Mouse (Mus musculus): ENCODE data around the gene Vmac. TPM values are rescaled to one million over a fixed set of nuclear protein-coding genes. Genes with fewer than 3 reads are reported as not detected.

Gene Vmac
- polyA plus RNA-seq, 1 experiment from 2014 or later: 2.8 TPM

DNA sequence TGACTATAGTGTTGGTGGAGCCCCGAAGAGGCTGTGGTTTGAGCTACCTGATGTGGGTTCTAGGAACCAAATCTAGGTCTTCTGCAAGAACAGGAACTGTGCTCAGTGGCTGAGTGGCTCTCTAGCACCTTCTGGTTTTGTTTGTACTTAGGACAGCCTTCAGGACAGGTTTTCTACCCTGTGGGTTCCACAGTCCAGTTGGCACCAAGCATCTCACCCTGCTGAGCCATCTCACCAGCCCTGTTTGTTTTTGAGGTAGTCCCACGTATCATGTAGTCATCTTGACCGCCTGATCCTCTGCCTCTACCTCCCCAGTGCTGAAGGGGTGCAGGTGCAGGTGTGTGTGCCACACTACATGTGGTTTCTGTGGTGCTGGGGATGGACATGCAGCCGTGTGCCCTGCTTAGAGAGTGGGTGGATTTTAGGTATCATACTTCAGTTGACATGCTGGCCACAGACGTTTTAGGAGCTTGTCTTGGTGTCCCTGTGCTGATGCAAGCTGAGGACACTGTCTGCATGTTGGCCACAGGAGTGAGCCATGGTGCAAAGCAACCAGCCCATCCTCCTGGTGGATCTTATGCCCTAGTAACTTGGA lies 34.2 kb downstream of the Vmac start:
- Histone ChIP-seq H3K4me3 (ENCODE audit: low read depth, low read length) (no peak overlapping the region), H3K9me3 (replicated peaks; ENCODE audit: control insufficient read depth, low read length) (no peaks in the 10 kb centered on the region), H3K27ac (ENCODE audit: low read length) (peak overlapping the region; percentile 59; the same call in 1 of the 2 replicates), H3K36me3 (ENCODE audit: control insufficient read depth, insufficient read depth) (peaks cover 21% of the 10 kb centered on the region), H3K4me1 (ENCODE audit: control insufficient read depth, low read depth, low read length) (peaks cover 46% of the 10 kb centered on the region), H3K4me2 (ENCODE audit: low read depth, low read length) (no peak overlapping the region), H3K9ac (ENCODE audit: low read depth, low read length) (no peak overlapping the region), H3K27me3 (ENCODE audit: control insufficient read depth, insufficient read depth, low read depth, low read length) (no peaks in the 10 kb centered on the region)
- ATAC-seq (ENCODE audit: low read depth): no peak
- 78% methylated on average over 5 of the region's 5 CpGs for WGBS (ENCODE audit: insufficient replicate concordance)

DNA sequence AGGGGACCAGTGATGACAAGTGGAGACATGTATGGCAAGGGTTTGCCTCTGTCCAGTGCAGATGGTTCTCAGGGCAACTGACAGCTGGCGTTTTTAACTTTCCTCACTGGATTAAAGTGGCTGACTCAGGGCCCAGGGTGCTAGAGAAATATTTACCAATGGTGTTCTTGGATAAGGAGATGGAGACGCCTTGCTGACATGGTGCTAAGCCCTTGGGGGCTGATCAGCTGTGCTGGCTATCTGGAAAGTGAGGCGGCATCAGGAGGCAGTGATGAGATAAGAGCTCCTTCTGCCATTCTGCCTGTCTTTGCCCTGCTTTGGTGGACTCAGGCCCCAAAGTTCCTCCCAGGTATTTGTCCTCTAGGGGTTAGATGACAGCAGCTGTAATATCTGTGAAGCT lies 34.9 kb downstream of the Vmac start:
- Histone ChIP-seq H3K4me1 (ENCODE audit: control insufficient read depth, low read depth, low read length) (peaks cover 38% of the 10 kb centered on the region), H3K9ac (ENCODE audit: low read depth, low read length) (peak overlapping the region; percentile 19; the same call in 1 of the 2 replicates), H3K27ac (ENCODE audit: low read length) (peak overlapping the region; percentile 59; the same call in 1 of the 2 replicates), H3K27me3 (ENCODE audit: control insufficient read depth, insufficient read depth, low read depth, low read length) (no peaks in the 10 kb centered on the region), H3K4me2 (ENCODE audit: low read depth, low read length) (peak overlapping the region; percentile 18), H3K4me3 (ENCODE audit: low read depth, low read length) (no peak overlapping the region), H3K9me3 (replicated peaks; ENCODE audit: control insufficient read depth, low read length) (no peaks in the 10 kb centered on the region), H3K36me3 (ENCODE audit: control insufficient read depth, insufficient read depth) (peaks cover 21% of the 10 kb centered on the region)
- WGBS (ENCODE audit: insufficient replicate concordance): 25% methylated on average over 3 of the region's 3 CpGs
- peak; percentile 77 for ATAC-seq (ENCODE audit: low read depth)

DNA sequence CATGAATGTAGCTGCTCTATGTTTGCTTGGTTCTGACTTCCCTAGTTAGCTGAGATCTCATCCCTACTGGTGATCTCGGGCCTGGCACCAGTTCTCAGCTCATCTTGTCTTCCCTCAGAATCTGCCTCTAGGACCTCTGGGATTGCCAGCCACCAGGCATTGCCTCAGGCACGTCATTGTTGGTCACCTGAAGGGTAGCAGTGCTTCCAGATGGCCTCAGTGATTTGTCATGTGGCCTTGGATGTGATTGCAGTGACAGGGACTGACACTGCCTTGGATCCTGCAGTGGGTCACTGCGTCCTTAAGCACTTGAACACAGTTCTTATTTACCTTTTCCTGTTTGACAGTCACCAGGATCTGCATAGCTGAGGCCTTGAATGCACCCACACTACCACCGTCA lies 36.0 kb downstream of the Vmac start:
- Histone ChIP-seq H3K27ac (ENCODE audit: low read length) (no peak overlapping the region), H3K4me2 (ENCODE audit: low read depth, low read length) (no peak overlapping the region), H3K4me1 (ENCODE audit: control insufficient read depth, low read depth, low read length) (peaks cover 29% of the 10 kb centered on the region), H3K4me3 (ENCODE audit: low read depth, low read length) (no peak overlapping the region), H3K9ac (ENCODE audit: low read depth, low read length) (no peak overlapping the region), H3K27me3 (ENCODE audit: control insufficient read depth, insufficient read depth, low read depth, low read length) (no peaks in the 10 kb centered on the region), H3K36me3 (ENCODE audit: control insufficient read depth, insufficient read depth) (peaks cover 26% of the 10 kb centered on the region), H3K9me3 (replicated peaks; ENCODE audit: control insufficient read depth, low read length) (no peaks in the 10 kb centered on the region)
- 75% methylated on average over 4 of the region's 4 CpGs for WGBS (ENCODE audit: insufficient replicate concordance)
- no peak for ATAC-seq (ENCODE audit: low read depth)

DNA sequence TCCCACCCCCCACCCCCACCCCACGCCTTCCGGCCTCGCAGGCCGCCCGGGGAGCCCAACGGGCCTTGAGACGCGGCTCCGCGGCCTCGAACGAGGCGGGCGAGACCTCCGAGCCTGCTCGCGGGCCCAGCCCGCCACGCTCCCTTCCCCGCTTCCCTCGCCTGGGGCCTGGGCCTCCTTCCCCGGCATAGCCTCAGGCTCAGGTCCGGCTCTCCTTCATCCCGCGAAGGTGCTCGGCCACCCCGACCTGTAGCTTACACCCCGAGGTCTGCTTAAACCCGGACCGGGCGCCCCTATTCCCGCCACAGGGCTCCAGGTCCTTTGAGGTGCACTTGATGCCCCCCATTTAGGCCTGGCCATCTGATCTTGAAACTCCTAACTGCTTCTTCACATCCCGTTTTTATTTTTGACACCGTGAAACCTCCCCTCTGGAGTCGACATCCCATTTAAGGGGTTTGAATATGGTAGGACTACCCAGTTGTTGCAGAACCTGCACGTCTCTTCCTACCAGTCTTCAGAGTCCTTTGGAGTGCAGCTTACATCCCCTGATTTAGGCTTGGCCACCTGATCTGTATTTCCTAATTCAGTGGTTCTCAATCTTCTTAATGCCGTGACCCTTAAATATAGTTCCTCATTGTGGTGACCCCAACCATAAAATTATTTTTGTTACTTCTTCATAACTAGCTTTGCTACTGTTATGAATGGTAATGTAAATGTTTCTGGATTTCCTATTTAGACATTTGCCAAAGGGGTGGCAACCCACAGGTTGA lies 44.0 kb downstream of the Vmac start:
- Histone ChIP-seq H3K4me3 (ENCODE audit: low read depth, low read length) (peak overlapping the region; percentile 92), H3K27ac (ENCODE audit: low read length) (peak overlapping the region; percentile 86), H3K4me2 (ENCODE audit: low read depth, low read length) (peak overlapping the region; percentile 76), H3K27me3 (ENCODE audit: control insufficient read depth, insufficient read depth, low read depth, low read length) (no peaks in the 10 kb centered on the region; the same call in 1 of the 2 replicates), H3K9ac (ENCODE audit: low read depth, low read length) (peak overlapping the region; percentile 96), H3K4me1 (ENCODE audit: control insufficient read depth, low read depth, low read length) (peaks cover 23% of the 10 kb centered on the region), H3K36me3 (ENCODE audit: control insufficient read depth, insufficient read depth) (peaks cover 10% of the 10 kb centered on the region; the same call in 1 of the 2 replicates), H3K9me3 (replicated peaks; ENCODE audit: control insufficient read depth, low read length) (no peaks in the 10 kb centered on the region)
- WGBS (ENCODE audit: insufficient replicate concordance): under 1% methylated on average over 37 of the region's 37 CpGs
- peak; percentile 8; the same call in 1 of the 2 replicates for ATAC-seq (ENCODE audit: low read depth)

DNA sequence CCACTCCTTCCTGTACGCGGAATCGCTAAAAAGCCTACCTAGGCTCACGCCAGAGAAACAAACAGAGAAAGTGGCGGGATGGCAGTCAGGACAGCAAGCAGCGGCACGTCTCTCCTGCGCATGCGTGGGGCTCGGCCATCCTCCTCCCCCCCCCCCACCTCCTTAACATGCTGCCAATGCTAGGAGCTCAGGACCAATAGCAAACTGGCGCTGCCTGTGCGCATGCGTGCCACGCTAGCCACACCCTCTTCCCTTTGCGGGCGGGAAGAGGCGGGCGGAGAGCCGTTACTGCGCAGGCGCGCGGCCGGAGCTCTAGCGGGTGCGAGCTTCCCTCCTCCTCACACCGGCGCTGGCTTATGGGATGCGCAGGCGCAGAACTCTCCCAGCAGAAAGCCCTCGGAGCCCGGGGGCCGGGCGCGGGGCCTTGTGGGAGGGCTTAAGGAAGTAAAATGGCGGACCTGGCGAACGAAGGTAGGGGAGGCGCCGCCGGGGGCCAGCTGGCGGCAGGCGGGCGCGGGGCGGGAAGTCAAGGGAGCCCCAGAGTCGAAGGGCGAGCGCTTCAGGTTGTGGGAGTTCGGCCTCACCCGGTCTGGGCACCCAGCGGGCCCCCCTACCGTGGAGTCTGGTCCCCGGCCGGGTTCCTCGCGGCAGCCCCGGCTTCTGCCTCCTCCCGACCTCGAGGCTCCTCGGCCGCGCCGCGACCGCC lies 44.7 kb downstream of the Vmac start, which contains the start of gene Ranbp3:
TSS of gene Ranbp3 (plus strand) at position 354 of the 706 bp plus-strand sequence.
- Histone ChIP-seq H3K27me3 (ENCODE audit: control insufficient read depth, insufficient read depth, low read depth, low read length) (peaks cover 7% of the 10 kb centered on the region), H3K9ac (ENCODE audit: low read depth, low read length) (peak within 1 kb of the TSS; percentile 96), H3K27ac (ENCODE audit: low read length) (peak within 1 kb of the TSS; percentile 91), H3K9me3 (replicated peaks; ENCODE audit: control insufficient read depth, low read length) (no peaks in the 10 kb centered on the region), H3K4me1 (ENCODE audit: control insufficient read depth, low read depth, low read length) (peaks cover 23% of the 10 kb centered on the region), H3K4me2 (ENCODE audit: low read depth, low read length) (peak within 1 kb of the TSS; percentile 76), H3K4me3 (ENCODE audit: low read depth, low read length) (peak within 1 kb of the TSS; percentile 92), H3K36me3 (ENCODE audit: control insufficient read depth, insufficient read depth) (peaks cover 10% of the 10 kb centered on the region; the same call in 1 of the 2 replicates)
- ATAC-seq (ENCODE audit: low read depth): peak; percentile 94
- under 1% methylated on average over 62 of the region's 66 CpGs for WGBS (ENCODE audit: insufficient replicate concordance)

DNA sequence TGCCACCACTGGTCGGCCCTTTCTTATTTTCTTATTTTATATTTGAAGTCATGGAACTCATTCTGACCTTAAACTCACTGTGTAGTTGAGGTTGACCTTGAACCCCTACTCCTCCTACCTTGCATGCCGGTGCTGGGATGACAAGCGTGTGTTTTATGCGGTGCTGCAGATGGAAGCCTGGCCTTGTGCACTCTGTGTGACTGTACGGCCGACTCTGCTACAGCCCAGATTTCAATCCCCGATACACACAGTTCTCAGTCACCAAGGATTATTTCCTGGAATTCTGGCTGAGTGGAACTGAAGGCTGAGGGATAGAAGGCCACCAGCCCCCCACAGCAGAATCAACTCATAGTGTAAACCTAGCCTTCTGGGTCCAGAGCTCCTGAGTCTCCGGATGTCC lies 48.1 kb downstream of the Vmac start:
- peaks cover 7% of the 10 kb centered on the region for H3K4me1 ChIP-seq (ENCODE audit: control insufficient read depth, low read depth, low read length)
- H3K27ac ChIP-seq (ENCODE audit: low read length): no peak overlapping the region
- no peaks in the 10 kb centered on the region for H3K36me3 ChIP-seq (ENCODE audit: control insufficient read depth, insufficient read depth)
- no peak overlapping the region for H3K4me2 ChIP-seq (ENCODE audit: low read depth, low read length)
- H3K27me3 ChIP-seq (ENCODE audit: control insufficient read depth, insufficient read depth, low read depth, low read length): peaks cover 16% of the 10 kb centered on the region
- WGBS (ENCODE audit: insufficient replicate concordance): 79% methylated on average over 8 of the region's 8 CpGs
- no peak overlapping the region for H3K9ac ChIP-seq (ENCODE audit: low read depth, low read length)
- H3K4me3 ChIP-seq (ENCODE audit: low read depth, low read length): no peak overlapping the region
- H3K9me3 ChIP-seq (replicated peaks; ENCODE audit: control insufficient read depth, low read length): no peaks in the 10 kb centered on the region
- no peak for ATAC-seq (ENCODE audit: low read depth)

DNA sequence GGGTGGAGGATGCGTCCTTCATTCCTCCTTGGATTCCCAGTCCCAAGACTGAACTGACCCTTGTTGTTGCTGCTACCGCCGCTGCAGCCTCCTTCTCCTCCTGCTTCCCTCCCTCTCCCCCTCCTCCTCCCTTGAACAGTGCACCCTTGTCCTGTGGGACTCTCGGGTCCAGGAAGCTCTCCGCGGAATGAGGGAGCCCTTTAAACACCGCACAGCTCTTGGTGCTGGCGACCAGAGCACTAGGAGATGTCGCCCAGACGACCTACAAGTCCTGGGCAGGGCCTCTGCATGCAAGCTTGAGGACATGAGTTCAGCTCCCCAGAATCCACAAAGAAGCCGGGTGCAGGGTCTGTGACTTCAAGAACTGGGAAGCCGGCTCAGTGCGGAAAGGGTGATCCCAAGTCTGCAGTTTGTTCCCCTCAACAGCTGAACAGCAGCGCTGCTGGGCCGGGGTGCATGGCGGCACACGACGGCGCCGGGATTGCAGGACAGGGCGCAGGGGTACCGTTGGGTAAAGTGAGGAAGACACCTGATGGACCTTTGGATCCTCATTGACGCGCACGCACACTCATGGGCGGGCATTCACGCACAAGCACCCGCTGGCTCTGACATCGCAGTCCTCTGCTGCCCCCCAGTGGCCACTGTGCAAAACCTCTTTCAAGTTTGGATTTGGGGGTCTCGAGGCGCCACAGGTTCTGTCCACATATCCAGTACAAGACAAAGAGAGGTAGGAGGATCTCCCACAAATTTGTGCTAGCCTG lies 49.3 kb downstream of the Vmac start:
- peak overlapping the region; percentile 17; the same call in 1 of the 2 replicates for H3K9ac ChIP-seq (ENCODE audit: low read depth, low read length)
- H3K27me3 ChIP-seq (ENCODE audit: control insufficient read depth, insufficient read depth, low read depth, low read length): peaks cover 16% of the 10 kb centered on the region
- H3K9me3 ChIP-seq (replicated peaks; ENCODE audit: control insufficient read depth, low read length): no peaks in the 10 kb centered on the region
- no peak overlapping the region for H3K27ac ChIP-seq (ENCODE audit: low read length)
- H3K4me1 ChIP-seq (ENCODE audit: control insufficient read depth, low read depth, low read length): no peaks in the 10 kb centered on the region; the same call in none of the 2 replicates
- peak overlapping the region; percentile 50 for H3K4me3 ChIP-seq (ENCODE audit: low read depth, low read length)
- 5% methylated on average over 31 of the region's 31 CpGs for WGBS (ENCODE audit: insufficient replicate concordance)
- H3K4me2 ChIP-seq (ENCODE audit: low read depth, low read length): peak overlapping the region; percentile 72
- no peaks in the 10 kb centered on the region for H3K36me3 ChIP-seq (ENCODE audit: control insufficient read depth, insufficient read depth)
- no peak for ATAC-seq (ENCODE audit: low read depth)

DNA sequence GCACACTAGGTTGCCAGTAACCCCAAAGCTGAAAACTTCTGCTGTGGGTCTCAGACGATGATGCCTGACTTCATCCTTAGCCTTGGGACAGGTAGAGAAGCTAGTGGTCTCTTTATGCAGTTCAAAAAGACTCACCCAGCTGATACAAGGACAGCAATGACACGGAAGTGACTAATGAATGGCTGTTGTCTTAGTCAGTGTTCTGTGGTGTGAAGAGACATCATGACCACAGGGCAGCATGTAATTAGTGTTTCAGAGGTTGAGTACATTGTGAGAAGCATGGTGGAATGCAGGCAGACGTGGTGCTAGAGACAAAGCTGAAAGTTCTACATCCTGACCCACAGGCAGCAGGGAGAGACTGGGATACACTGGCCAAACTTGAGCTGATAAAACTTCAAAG lies 50.2 kb downstream of the Vmac start:
- Histone ChIP-seq H3K27ac (ENCODE audit: low read length) (no peak overlapping the region), H3K9me3 (replicated peaks; ENCODE audit: control insufficient read depth, low read length) (no peaks in the 10 kb centered on the region), H3K4me3 (ENCODE audit: low read depth, low read length) (no peak overlapping the region), H3K4me2 (ENCODE audit: low read depth, low read length) (no peak overlapping the region), H3K4me1 (ENCODE audit: control insufficient read depth, low read depth, low read length) (no peaks in the 10 kb centered on the region; the same call in none of the 2 replicates), H3K27me3 (ENCODE audit: control insufficient read depth, insufficient read depth, low read depth, low read length) (peaks cover 16% of the 10 kb centered on the region), H3K9ac (ENCODE audit: low read depth, low read length) (no peak overlapping the region), H3K36me3 (ENCODE audit: control insufficient read depth, insufficient read depth) (no peaks in the 10 kb centered on the region)
- ATAC-seq (ENCODE audit: low read depth): no peak
- 56% methylated on average over 3 of the region's 3 CpGs for WGBS (ENCODE audit: insufficient replicate concordance)
